Mouse (Mus musculus): ENCODE data around the gene Fzd4.

DNA sequence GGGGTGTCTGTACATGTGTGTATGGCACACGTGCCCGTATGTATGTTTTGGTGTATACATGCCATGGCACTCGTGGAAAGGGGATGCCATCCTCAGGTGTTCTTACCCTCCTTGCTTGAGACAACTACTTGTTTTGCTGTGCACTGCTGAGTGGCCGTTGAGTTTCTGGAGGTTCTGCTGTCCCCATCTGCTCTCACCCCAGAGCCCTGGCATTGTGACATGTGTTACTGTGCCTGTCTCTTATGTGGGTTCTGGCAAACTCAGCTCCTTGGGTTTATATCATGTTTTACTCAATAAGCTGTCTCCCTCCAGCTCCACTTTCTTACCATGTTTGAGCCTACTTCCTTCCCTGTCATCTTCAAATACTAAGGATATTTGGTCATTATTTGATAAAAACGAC is 40.2 kb upstream of the Fzd4 start:
- no peak for TF ChIP-seq EP300 (IDR thresholded peaks at IDR 0.05; ENCODE audit: low read length)
- no peak for TF ChIP-seq TCF12 (IDR thresholded peaks at IDR 0.05; ENCODE audit: low read depth, low read length)
- no peak for TF ChIP-seq POLR2A (IDR thresholded peaks at IDR 0.05; ENCODE audit: low read depth, low read length)
- no peak for TF ChIP-seq NELFE (IDR thresholded peaks at IDR 0.05; ENCODE audit: low read depth, low read length)
- TF ChIP-seq ZNF384 (IDR thresholded peaks at IDR 0.05; ENCODE audit: low read depth, low read length), result no peak
- no peak for TF ChIP-seq KAT2A (IDR thresholded peaks at IDR 0.05; ENCODE audit: insufficient replicate concordance, low read length)
- TF ChIP-seq SIN3A (IDR thresholded peaks at IDR 0.05; ENCODE audit: low read length), result no peak
- TF ChIP-seq MEF2A (IDR thresholded peaks at IDR 0.05; ENCODE audit: borderline replicate concordance, low read depth, low read length), result no peak
- TF ChIP-seq CTCF (conservative IDR thresholded peaks at IDR 0.05 in 1 of 2, IDR thresholded peaks at IDR 0.05 in 1 of 2; ENCODE audit: low read depth in 2 of 2, low read length in 2 of 2), result no peak
- TF ChIP-seq POLR2AphosphoS2 (IDR thresholded peaks at IDR 0.05; ENCODE audit: low read depth, low read length), result no peak
- TF ChIP-seq MAX (IDR thresholded peaks at IDR 0.05; ENCODE audit: low read length), result no peak
- TF ChIP-seq IRF4 (IDR thresholded peaks at IDR 0.05; ENCODE audit: low read depth, low read length), result no peak

Data from CH12.LX (cell line).